Mouse (Mus musculus) midbrain, embryonic 13.5 days (tissue): ENCODE results near the gene Tmem163. TPM values are rescaled to one million over a fixed set of nuclear protein-coding genes. Genes with fewer than 3 reads are reported as not detected.

Source experiments
- ATAC-seq: fragments of 200-750 bp; cut with Nextera tagmentation; 2 replicates; pipeline ENCODE4 v1.8.0; 2017; ENCODE audit warnings: mild to moderate bottlenecking, moderate TSS enrichment, moderate library complexity
- H3K27ac ChIP-seq: fragments of 300-500 bp; sonication (generic); 2 replicates; pipeline ENCODE4 v1.5.1; 2015; ENCODE audit warnings: inconsistent platforms, mild to moderate bottlenecking, moderate library complexity
- H3K27me3 ChIP-seq: fragments of 300-500 bp; sonication (generic); 2 replicates; pipeline ENCODE4 v1.6.1; 2015; ENCODE audit warnings: mild to moderate bottlenecking, inconsistent platforms
- H3K36me3 ChIP-seq: fragments of 300-500 bp; sonication (generic); 2 replicates; pipeline ENCODE4 v1.6.1; 2015; ENCODE audit warnings: mild to moderate bottlenecking, inconsistent platforms
- H3K4me1 ChIP-seq: fragments of 300-500 bp; sonication (generic); replicated peaks from 2 replicates; pipeline ENCODE4 v1.6.1; 2015; ENCODE audit warnings: inconsistent platforms
- H3K4me2 ChIP-seq: fragments of 300-500 bp; sonication (generic); replicated peaks from 2 replicates; pipeline ENCODE4 v1.6.1; 2015; ENCODE audit warnings: moderate library complexity, mild to moderate bottlenecking, inconsistent platforms
- H3K4me3 ChIP-seq: fragments of 300-500 bp; sonication (generic); replicated peaks from 2 replicates; pipeline ENCODE4 v1.5.1; 2015; ENCODE audit warnings: mild to moderate bottlenecking, inconsistent platforms
- H3K9ac ChIP-seq: fragments of 300-500 bp; sonication (generic); replicated peaks from 2 replicates; pipeline ENCODE4 v1.6.1; 2015; ENCODE audit warnings: mild to moderate bottlenecking, inconsistent platforms
- H3K9me3 ChIP-seq: fragments of 300-500 bp; sonication (generic); 2 replicates; pipeline ENCODE4 v1.6.1; 2016; ENCODE audit warnings: mild to moderate bottlenecking, inconsistent platforms
- WGBS: fragments of 180-500 bp; shearing (Covaris S2); methylation state at CpG from one replicate; pipeline ENCODE4 v1.1.7; 2015; 5-methylcytosine and 5-hydroxymethylcytosine counted together
- polyA plus RNA-seq: library from polyadenylated mRNA; unstranded; fragments of >200 nt; fragmentation: Nextera tagmentation; extraction: Ambion mirVana; gene quantifications from 2 replicates; pipeline ENCODE4 v1.2.1, GENCODE M21; 2015

Gene Tmem163
- polyA plus RNA-seq, 1 experiment from 2014 or later: 65.8 TPM

DNA sequence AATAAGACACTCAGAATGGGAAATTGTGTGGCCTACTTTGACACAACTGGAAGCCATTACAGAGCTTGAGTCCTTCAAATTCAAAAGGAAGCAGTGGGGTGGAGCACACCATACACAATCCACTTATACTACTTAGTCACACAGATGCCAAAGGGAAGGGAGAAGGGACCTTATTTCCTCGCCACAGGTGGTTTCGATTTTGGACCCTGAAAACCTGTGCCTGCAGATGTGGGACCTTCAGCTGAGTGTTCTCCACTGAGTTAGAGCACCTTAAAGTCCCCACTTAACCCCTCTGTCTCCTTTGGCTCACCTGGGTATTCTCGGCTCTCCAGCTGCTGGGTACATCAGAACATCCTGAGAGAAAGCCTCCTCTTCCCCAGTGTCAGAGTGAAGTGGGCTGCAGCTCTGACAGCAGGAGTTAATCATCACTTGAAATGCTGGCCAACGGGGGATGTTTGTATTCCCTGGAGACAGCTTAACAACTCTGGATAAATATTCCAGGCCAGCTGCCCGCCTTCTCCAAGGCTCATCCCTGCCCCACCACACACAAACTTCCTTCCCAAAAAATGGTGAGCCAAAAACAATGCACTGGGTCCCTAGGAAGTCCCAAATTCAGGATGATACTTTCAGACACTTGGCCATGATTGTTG is 234.4 kb downstream of the Tmem163 start:
- ATAC-seq: no peak
- no peaks in the 10 kb centered on the region for H3K27me3 ChIP-seq
- H3K27ac ChIP-seq: no peak overlapping the region
- no peak overlapping the region for H3K9ac ChIP-seq
- 34% methylated on average over 5 of the region's 5 CpGs for whole genome bisulfite sequencing
- H3K36me3 ChIP-seq: peaks cover 28% of the 10 kb centered on the region
- H3K9me3 ChIP-seq: no peaks in the 10 kb centered on the region
- no peak overlapping the region for H3K4me2 ChIP-seq
- no peak overlapping the region for H3K4me3 ChIP-seq
- H3K4me1 ChIP-seq: peaks cover 36% of the 10 kb centered on the region

DNA sequence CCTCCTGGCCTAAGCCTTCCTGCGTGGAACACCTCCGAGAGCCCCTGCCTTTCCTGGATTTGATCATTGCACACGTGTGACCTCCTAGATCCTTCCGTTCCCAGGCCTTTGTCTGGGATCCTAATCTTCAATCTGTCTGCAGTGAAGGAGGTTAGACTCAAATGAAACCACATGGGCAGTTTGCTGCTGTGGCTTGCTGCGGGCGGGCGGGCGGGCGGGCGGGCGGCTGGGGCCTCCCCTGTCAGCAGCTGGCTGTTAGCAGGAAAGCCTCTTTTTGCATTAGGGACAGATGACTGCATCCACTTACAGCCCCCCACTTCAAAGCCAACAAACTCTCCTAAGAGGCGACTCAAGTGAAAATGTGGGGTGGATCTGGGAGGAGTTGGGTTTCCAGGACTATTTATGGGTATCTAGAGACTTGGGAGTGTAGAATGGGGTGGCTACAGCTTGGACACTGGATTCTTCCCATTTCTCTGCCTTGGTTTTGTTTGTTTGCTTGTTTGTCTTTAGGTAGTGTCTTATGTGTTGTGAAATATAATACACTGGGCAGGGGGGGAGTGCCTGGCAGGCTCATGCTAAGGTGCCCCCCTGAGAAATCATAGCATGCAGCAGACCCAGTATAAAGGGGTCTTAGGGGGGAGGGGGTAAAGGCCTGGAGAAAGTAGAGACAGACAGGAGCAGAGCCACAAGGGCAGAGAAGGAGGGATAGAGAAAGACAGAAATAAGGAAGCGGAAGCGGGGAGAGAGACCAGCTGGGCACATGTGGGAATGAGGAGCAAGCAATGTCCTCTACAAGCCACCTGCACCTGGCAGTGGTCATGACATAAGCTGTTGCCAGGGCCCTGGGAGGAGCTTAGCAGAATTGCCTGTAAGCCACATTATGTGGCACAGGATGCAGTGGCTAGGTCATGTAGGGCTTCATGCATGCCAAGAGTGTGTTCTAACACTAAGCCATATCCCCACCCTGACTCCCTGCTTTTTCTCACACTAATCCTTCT is 236.2 kb downstream of the Tmem163 start:
- no peak overlapping the region for H3K4me3 ChIP-seq
- H3K4me2 ChIP-seq: no peak overlapping the region
- H3K4me1 ChIP-seq: peaks cover 36% of the 10 kb centered on the region
- no peaks in the 10 kb centered on the region for H3K27me3 ChIP-seq
- H3K9ac ChIP-seq: no peak overlapping the region
- peak; percentile 63 for ATAC-seq
- no peaks in the 10 kb centered on the region for H3K9me3 ChIP-seq
- 23% methylated on average over 14 of the region's 14 CpGs for WGBS
- H3K27ac ChIP-seq: peak overlapping the region; percentile 30; the same call in 1 of the 2 replicates
- peaks cover 14% of the 10 kb centered on the region for H3K36me3 ChIP-seq

DNA sequence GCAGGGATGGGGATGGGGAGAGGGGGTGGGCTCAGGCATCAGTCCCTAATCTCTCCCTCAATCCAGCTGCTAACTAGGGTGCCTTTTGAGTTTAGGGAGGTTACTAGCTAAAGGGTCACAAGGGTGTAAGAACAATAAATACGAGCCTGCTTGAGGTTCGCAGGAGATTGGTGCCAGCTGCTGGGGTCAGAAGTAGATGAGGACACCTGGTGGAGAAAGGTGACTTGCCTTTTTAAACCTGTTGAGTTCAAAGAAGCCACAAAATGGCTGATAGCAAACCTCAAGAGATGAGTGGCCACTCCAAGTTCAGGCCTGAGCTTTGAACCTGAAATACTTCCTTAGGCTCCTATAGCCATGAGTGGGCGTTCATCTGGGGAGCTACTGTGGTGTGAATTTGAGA is 237.6 kb downstream of the Tmem163 start:
- WGBS: 78% methylated on average over 3 of the region's 3 CpGs
- H3K4me3 ChIP-seq: no peak overlapping the region
- H3K27me3 ChIP-seq: no peaks in the 10 kb centered on the region
- no peaks in the 10 kb centered on the region for H3K9me3 ChIP-seq
- H3K36me3 ChIP-seq: peaks cover 2% of the 10 kb centered on the region
- H3K4me1 ChIP-seq: peaks cover 36% of the 10 kb centered on the region
- H3K4me2 ChIP-seq: no peak overlapping the region
- no peak overlapping the region for H3K9ac ChIP-seq
- no peak for ATAC-seq
- no peak overlapping the region for H3K27ac ChIP-seq

DNA sequence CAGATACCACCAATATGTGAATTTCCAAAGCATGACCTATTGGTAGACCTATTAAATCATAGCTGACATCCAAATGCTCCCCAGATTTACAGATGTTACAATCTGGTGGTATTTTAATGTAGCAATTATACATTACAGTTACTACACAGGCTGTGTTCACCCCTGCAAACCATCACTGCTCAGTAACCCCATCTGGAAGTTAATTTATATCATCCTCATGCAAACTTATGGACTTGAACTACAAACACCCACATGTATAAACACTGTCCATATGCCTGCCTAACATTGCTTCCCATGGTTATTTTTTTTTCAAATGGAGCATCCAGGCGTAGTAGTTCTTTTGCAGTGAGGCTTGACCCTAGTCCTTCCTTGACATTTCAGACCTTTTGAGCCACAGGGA is 238.3 kb downstream of the Tmem163 start:
- WGBS: 77% methylated on average over 1 of the region's 1 CpGs
- no peaks in the 10 kb centered on the region for H3K36me3 ChIP-seq
- no peak for ATAC-seq

DNA sequence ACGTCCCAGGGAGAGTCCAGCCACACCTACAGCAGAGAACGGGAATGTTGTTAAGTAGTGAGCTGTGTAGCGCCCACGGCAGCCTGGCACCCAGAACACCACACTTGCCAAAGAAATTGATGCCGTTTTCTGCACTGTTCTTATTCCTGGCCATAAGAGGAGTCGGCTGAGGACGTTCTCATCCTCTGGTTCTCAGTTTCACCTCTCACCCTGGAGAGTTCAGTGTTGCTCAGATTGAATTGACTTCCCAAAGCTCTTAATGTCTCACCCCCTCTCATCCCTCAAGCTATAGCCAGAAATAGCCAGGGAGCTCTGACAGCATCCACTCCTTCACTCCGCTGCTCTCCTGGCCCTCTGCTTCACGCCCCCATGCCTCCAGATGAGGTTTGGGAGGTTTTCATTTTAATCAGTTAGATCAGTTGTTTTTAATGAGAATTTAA is 239.9 kb downstream of the Tmem163 start:
- Histone ChIP-seq H3K9me3 (no peaks in the 10 kb centered on the region), H3K4me2 (no peak overlapping the region), H3K4me1 (peaks cover 28% of the 10 kb centered on the region), H3K4me3 (no peak overlapping the region), H3K9ac (no peak overlapping the region), H3K27me3 (no peaks in the 10 kb centered on the region), H3K27ac (no peak overlapping the region), H3K36me3 (no peaks in the 10 kb centered on the region)
- WGBS: 77% methylated on average over 9 of the region's 9 CpGs
- ATAC-seq: no peak

More for the DNA sequence above, 238.3 kb downstream of the Tmem163 start:
- Histone ChIP-seq H3K4me2 (no peak overlapping the region), H3K4me1 (peaks cover 36% of the 10 kb centered on the region), H3K4me3 (no peak overlapping the region), H3K27ac (no peak overlapping the region), H3K27me3 (no peaks in the 10 kb centered on the region), H3K9ac (no peak overlapping the region), H3K9me3 (no peaks in the 10 kb centered on the region)

DNA sequence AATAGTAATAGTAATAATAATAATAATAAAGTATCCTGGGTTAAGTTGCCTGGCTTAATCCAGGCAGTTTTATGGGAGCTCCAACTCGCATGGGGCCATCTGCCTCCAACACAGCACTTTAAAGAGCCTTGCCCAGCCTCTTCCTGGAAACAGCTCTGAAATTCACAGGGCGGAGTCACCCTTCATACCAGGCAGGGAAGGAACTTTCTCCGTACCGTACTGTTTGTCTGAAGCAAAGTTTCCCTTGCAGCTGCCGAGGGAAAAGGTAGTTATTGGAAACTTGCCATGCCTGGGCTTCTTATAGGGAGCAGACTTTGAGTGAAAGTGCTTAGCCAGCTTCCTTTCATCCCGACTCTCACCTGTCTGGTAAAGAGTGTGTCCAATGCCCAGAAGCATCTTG is 242.3 kb downstream of the Tmem163 start:
- Histone ChIP-seq H3K36me3 (no peaks in the 10 kb centered on the region), H3K4me2 (no peak overlapping the region), H3K27ac (no peak overlapping the region), H3K9me3 (no peaks in the 10 kb centered on the region), H3K9ac (no peak overlapping the region), H3K27me3 (no peaks in the 10 kb centered on the region), H3K4me1 (peaks cover 12% of the 10 kb centered on the region; the same call in 1 of the 2 replicates), H3K4me3 (no peak overlapping the region)
- 85% methylated on average over 6 of the region's 6 CpGs for WGBS
- no peak for ATAC-seq

Other genes starting within 250 kb of the Tmem163 start
- 0.09 and 0.22 TPM in 2 replicates for gene Acmsd, start 49.9 kb upstream of the Tmem163 start, polyA plus RNA-seq
- 132 and 134 TPM in 2 replicates for gene Ccnt2, start 94.6 kb upstream of the Tmem163 start, polyA plus RNA-seq
- 0.15 and 0.17 TPM in 2 replicates for gene Map3k19, start 175.5 kb upstream of the Tmem163 start, polyA plus RNA-seq
- gene Rab3gap1, start 189.2 kb upstream of the Tmem163 start, polyA plus RNA-seq: 22.7 and 23.6 TPM in 2 replicates